Mouse (Mus musculus) layer of hippocampus, adult 9-10 months (tissue): ENCODE measurements around the gene Ltbp3.

ENCODE experiments used
- DNase-seq: peaks from one replicate; pipeline ENCODE4 v3.0.0; 2022; ENCODE audit warnings: low spot score

Gene Ltbp3

DNA sequence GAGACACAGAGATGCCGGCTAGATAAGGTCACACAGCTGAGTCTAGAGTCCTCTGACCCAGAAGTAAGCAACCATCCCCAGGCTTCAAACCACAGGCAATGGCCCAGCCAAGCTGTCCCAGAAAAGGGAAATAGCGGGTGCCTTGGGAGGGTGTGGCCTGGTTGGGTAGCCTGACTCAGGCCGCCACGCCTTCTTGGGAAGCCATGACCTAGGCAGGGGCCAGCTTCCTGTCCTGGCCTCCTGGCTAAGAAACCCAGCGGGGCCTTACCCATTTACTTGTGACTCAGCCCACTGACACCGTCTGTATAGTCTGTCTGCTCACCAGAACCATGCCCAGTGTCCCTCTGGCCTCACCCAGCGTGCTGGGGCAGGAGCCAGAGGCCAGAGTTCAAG lies 16.2 kb upstream of the Ltbp3 start:
- no peak for DNase-seq

DNA sequence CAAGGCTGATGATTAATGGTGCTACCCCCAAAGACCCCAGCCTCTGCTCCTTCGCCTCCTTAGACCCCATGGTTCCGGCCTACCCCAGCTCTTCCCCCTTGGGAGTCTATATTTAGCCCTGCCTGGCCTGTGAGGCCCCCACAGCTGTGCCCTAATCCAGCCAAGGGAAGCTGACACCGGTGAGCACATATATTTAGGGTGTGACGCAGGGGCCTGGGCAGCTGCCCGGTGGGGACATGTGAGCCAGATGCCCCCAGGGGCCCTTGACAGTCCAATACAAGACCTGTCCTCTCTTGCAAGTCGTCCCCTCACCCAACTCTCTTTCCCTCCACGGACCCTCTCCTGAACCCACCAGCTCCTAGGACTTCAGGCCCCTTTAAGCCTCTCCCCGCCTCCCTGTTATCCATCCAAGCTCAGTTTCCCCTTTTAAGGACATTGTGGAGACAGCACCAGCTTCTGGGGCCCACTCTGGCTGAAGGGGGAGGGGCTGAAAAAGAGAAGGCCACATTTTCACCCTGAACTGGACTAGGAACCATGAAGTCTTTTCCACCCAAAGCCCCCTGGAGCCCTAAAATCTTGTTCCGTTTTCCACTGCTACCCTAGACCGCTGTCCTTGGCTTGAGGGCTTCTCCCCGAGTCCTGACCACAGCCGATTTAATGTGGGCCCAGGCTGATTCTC lies 15.5 kb upstream of the Ltbp3 start:
- no peak for DNase-seq

DNA sequence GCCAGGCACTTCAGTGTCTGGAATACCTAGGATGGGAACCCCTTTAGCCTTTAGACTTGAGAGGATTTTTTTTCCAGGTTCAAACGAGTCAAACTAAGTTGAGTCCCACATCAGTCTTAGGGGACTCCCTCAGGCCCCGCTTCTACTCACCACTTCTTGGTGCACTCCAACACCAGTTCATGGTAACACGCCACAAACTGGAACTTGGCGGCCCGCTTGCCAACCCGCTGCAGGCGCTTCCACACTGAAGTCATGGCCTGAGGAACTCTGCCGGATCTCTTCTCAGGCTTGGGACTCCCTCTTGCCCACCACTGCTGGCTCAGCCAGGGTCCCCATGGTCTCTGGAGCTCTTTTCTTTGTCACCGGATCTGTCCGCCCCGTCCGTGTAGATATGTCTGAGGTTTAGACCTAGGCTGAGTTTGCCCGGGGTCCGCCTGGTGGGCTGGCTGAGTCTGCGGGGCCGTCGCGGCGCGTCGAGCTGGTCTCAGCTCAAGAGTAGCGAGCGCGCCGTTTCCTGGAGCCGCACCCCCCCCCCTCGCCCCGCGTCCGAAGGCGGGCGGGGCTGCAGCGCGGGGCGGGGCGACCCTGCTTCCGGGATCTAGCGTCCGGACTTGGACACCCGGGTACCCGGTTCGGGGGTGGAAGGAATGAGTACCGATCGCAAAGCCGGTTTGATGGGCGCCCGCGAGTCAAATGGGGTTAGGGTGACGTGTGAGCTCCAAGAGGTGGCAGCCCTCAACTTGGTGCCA lies 14.8 kb upstream of the Ltbp3 start, which contains the start of gene Ehbp1l1:
Ehbp1l1 (minus strand) TSS at position 551 of the 749 bp plus-strand sequence.
- DNase-seq = no peak

DNA sequence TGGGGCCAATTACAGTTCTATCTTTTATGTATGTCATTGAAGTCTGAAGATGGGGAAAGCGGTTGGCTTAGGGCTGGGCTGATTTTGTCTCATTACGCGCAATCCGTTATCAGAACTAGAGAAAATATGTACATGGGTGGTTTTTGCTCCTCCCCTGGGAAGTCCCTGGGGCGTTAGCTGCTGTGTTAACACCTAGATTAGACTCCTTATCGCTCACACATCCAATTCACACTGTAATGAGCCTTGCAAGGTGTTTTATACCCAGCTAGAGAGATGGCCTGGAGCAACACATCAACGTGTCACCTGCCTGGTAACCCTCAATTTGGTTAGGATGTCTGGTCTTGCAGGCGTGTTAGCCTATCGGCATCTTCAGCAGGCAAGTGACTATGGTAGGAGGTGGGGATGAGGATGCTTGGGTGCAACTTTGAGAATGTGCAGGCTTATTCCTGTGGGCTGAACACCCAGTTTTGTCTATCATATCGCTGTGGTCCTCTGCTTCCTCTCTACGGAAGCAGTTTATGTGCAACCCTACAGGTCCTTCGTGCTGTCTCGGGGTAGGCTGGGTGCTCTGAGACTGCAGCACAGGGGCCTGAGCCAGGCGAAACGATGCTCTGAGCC lies 13.6 kb upstream of the Ltbp3 start:
- DNase-seq = no peak

DNA sequence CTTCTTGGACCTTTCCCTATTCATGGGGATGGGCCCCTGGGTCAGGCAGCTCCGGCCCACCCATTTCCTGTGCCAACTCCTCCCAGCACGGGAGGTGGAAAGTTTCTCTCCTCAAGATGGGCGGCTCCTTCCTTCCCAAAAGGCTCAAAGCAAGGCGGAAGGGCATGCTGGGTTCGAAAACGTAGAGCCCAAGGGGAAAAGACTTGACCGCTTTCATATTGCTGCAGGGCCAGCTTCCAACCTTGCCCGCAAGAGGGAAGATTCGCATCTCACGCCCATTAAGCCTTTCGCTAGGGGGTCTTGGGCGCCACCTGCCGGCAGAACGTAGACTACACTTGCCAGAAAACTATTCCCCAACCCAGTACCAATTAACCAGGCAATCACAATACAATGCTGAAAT lies 13.0 kb upstream of the Ltbp3 start:
- DNase-seq = peak; percentile 83

DNA sequence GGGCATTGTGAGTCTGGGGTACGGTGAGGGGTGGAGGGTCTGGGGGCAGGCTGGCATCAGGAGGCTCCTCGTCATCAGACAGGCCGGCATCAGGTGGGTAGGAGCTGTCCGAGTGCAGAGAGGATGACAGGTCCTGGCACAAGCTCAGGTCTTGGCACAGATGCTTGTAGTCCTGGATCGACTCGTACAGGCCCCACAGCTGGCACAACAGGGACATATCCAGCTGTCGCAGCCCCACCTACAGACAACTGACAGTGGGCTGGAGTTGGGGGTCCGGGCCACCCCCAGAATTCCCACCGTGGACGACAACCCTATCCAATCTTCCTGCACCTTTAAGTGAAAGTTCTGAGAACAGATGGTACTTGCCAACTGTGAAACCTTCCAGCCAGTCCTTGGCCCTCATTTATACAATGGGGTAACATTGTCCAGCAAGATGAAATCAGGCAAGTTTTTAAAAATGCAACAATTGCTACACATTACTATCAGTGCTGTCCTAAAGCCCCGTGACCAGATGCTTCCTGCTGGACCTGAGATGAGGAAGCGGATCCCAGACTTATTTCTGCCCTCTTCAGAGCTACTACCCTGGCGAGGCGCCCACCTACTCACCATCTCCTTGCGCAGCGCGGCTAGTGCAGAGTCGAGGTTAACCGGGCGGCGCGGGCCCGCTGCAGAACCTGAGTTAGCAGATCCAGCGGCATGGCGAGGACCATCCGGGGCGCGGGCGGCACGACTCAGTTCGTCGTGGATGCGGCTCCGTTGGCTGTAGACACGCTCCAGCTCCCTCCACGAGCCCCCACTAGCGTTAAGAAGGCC lies 11.9 kb upstream of the Ltbp3 start:
- DNase-seq = no peak

DNA sequence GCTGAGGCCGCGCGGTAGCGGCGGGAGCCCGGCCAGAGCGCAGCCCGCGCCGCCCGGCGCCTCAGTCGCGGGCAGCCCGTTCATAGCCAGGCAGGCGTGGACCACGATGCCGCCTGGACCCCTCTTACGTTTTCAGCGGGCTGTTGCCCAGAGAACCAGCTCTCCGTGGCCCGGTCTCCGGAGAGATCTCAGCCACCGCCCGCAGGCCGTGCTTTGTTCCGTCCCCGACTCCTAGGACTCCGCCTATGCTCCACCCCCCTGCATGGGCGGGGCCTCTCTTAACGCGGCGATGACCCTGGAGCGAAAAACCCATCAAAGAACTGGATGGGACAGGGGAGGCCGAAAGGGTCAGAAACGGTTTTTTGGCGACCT lies 11.3 kb upstream of the Ltbp3 start, which contains the start of gene Fam89b:
Fam89b (minus strand) TSS at position 210 of the 372 bp plus-strand sequence.
- no peak for DNase-seq

DNA sequence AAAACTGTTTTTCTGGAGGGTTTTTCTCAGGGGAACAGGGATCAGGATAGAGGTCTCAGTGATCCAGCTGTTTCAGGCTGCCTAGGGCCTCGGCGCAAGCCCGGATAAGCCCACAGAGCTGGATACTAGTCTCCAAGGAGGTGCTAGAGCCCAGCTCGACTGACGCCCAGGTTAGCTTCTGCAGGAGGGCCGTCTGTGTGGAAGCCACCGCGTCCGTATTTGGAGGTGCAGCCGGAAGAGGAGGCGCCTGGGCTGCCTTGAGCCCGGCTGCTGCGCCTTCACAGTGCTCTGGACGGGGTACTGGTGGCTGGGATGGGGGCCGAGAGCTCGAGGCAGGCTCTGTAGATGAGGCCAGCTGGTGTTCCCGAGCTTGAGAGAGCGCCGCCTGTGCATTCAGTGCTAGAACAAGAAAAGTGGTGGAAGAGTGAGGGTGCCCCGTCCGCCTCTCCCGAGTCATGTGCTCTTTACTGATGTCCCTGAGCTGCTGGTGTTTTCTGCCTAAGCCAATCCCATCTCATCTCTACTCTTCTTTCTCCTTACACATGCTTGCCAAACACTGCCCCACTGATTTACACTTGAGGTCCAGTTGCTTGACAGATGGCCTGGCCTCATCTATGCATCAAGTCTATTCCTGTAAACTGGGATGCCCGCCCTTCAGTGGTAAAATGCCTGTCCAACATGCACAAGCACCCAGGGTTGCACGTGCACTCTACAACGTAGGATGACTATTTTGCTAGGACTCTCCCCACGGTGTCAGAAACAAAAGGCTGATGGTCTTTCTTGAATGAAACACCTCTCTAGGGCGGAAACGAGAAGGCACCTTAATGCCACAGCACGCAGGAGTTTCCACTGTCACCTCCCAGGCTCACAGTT lies 10.2 kb upstream of the Ltbp3 start:
- no peak for DNase-seq

DNA sequence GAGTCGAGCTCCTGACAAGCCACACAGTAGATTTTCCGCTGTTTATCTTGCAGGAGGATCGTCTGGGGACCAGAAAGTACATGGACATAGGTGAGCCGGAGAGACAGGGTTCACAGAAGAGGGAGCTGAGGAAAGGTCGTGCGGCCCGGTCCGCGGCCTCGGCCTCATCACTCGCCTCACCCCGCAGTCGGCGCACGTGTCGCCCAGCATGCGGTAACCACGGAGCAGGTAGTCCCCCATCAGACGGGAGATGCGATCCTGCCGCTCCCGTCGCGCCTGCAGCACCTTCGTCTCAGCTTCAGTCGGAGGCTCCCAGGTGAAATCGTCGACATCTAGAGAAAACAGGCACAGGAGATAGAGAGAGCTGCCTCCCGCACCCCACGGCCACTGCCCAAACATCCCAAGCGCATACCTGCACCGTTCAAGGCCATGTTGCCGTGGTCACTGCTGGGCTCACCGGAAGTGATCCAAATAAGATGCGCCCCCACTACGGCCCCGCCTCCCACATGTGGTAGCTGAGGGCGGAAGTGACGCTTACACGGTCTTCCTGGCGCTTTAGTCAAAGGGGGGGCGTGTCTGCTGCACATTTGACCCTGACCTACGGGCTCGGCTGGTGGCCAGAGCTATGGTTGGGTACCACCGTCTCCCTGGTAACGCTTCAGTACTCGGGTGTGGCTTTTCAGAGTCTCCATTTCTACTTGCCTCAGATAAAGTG lies 9.3 kb upstream of the Ltbp3 start:
- DNase-seq = peak; percentile 85

DNA sequence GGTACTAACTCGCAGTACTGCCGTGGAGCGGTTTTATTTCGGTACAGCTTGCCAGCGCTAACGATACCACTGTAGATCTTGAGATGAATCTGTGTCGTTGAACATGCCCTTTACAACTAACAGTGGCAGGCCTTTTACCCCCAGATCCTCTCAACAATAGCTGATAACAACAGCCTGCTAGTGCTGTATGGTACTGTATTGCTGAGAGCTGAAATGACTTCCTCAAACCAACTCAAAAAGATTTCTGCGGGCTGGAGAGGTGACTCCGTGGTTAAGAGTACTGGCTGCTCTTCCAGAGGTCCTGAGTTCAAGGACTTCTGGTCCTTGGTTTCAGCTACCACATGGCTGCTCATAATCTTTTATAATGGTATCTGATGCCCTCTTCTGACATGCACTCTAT lies 6.4 kb upstream of the Ltbp3 start:
- no peak for DNase-seq

DNA sequence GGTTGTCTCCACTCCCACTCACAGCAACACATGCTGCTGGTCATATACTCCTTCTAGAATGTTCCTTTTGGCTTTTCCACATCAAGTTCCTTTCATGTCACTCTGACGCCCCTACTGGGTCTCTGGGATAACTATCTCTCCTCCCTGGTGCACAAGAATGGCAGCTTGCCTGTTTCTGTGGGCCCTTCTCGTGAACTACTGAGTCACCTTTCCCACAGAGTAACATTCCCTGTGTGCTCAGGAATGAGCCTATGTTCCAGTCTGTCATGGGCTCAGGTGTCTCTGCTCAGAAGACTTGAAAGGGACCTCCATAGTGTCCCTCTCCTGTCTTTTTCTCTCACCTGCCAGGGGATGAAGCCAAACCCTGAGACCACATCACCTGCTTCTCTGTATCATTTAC lies 1.3 kb upstream of the Ltbp3 start:
- no peak for DNase-seq

DNA sequence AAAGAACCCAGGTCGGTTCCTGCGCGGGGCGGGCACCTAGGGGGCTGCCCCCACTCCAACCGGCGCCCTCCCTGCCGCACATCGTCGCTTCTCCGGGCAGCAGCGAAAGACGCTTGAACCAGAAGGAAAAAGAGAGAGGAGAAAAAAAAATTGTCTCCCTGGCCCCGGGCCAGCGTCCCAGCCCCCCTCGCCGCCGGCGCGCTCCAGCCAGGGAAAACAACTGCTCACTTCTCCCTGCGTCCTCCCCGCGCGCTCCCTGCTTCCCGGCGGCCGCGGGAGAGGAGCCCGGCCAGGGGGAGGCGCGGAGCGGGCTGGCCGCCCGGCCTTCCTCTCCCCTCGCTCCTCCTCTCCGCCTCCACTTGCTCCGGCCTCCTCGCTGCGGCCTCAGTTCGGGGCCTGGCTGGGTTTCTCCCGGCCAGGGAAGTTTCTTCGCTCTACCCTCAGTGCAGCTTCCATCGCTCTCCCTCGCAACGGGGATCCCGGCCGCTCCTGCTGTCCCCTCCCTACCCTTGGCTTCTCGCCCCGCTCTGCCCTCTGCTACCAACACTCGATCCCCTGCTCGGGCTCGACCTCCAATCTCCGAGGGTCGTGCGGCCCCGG lies 1.0 kb downstream of the Ltbp3 start:
- no peak for DNase-seq

DNA sequence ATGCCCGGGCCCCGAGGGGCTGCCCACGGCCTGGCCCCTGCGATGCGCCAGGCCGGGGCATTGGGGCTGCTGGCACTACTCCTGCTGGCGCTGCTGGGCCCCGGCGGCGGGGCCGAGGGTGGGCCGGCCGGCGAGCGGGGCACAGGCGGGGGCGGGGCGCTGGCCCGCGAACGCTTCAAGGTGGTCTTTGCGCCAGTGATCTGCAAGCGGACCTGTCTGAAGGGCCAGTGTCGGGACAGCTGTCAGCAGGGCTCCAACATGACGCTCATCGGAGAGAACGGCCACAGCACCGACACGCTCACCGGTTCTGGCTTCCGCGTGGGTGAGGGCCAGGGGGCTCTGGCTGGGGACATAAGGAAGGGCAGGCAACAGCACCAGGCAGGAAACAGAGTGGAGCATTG lies 1.5 kb downstream of the Ltbp3 start:
- no peak for DNase-seq

DNA sequence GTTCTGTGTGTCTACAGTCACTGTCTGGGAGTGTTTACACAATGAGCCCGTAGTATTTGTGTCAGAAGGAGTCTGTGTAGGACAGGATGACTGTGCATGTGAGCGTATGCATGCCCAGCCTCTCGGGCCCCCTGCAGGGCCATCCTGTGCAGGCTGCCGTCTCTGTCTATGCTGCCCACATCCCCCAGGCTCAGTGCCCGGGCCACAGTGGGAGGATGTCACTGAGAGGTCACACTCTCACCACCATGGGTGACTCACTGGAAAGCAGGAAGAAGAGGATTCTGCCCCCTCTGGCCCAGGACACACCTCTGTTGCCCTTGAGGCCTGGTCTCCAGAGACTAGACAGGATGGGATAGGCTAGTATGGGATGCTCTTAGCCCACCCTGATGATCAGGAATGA lies 2.9 kb downstream of the Ltbp3 start:
- no peak for DNase-seq

DNA sequence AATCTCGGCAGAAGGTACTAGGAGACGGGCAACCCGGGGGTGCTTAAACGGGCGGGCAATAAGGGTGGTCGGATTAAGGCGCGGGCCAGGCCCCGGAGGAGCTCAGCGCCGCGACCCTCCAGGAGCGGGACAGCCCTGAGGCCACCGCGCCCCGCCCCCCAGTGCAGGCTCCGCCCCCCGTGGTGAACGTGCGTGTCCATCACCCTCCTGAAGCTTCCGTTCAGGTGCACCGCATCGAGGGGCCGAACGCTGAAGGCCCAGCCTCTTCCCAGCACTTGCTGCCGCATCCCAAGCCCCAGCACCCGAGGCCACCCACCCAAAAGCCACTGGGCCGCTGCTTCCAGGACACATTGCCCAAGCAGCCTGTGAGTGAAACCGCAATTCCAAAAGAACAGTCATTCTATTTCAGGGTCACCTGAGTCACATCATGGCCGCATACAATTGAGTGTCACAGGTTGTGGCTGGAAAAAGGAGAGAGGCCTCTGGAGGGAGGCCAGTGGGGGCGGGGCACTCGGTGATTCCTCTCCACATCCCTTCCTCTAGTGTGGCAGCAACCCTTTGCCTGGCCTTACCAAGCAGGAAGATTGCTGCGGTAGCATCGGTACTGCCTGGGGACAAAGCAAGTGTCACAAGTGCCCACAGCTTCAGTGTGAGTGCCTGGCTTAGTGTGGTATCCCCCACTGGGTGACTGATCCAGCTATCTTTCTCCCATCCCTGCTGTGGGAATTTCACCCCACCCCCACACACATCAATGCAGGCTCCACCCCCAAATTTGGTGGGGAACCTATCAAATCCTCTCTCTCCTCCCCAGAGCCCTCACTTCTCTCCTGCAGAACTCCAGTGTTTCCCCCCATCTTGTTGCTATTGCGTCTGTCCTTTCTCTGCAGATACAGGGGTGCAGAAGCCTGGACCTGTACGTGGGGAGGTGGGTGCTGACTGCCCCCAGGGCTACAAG lies 5.3 kb downstream of the Ltbp3 start:
- no peak for DNase-seq

DNA sequence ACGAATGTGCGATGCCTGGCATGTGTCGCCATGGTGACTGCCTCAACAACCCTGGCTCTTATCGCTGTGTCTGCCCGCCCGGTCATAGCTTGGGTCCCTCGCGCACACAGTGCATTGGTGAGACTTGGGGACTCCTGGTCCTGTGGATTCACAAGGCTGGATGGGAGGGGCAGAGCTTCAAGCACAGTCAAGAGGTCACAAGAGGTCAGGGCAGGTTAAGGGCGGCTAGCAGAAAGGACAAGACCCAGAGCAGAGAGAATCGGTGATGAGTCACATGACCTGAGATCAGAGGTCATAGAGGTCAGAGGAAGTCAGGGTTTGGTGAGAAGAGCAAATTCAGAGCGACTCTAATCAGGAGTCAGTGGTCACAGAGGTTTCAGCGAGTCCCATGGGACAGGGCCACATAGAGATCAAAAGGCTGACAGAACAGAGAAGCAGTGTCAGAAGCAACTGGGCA lies 6.2 kb downstream of the Ltbp3 start:
- no peak for DNase-seq

DNA sequence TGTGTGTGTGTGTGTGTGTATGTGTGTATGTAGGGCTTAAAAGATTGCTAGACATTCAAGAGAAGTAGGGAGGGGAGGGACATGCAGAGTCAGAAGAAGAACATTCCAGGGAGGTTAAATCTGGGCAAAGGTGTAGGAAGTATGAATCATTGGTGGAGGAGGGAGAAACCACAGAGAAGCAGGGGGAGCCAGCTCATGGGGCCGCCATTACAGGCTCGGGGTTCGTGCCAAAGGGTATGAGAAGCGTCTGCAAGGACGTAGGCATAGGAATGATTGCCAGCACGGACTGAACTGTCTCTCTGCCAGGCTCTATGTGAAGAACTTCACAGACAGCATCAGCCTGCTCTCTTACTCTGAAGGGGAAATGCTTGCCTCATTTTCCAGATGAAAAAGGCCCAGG lies 8.8 kb downstream of the Ltbp3 start:
- no peak for DNase-seq

DNA sequence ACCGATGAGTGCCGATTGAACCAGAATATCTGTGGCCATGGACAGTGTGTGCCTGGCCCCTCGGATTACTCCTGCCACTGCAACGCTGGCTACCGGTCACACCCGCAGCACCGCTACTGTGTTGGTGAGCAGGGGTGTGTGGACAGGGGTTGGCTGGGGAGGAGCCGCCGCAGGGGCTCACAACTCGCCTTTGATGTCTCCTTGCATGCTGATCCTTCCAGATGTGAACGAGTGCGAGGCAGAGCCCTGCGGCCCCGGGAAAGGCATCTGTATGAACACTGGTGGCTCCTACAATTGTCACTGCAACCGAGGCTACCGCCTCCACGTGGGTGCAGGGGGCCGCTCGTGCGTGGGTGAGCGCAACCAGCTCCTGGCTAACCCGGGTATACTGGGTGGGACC lies 10.2 kb downstream of the Ltbp3 start:
- DNase-seq = no peak

DNA sequence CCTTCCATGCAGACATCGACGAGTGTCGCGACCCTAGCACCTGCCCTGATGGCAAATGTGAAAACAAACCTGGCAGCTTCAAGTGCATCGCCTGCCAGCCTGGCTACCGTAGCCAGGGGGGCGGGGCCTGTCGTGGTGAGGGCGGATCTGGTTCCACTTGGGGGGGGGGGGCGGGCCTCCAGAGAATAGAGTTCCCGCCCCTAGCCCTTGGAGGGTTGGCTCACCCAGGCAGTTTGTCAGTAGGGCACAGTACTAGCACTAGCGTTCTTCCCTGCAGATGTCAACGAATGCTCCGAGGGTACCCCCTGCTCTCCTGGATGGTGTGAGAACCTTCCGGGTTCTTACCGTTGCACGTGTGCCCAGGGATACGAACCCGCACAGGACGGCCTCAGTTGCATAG lies 11.0 kb downstream of the Ltbp3 start:
- DNase-seq = no peak
